Mouse (Mus musculus) MEL (cell line): ENCODE data around the gene Pfdn6. TPM values are rescaled to one million over a fixed set of nuclear protein-coding genes. Genes with fewer than 3 reads are reported as not detected.
A peak's percentile ranks its signal among the peaks of the same experiment; 100 is the strongest.

ENCODE experiments used
- DNase-seq: peaks from one replicate; pipeline ENCODE4 v3.0.0; 2011; ENCODE audit warnings: low read depth, low spot score
- H3K27ac ChIP-seq: 2 replicates; pipeline ENCODE4 v1.5.1; 2012; ENCODE audit warnings: low read depth, mild to moderate bottlenecking, control low read depth, low read length, moderate library complexity; ENCODE audit not compliant: control insufficient read depth
- H3K27me3 ChIP-seq, 2 experiments: fragments of 150-350 bp in 1 of 2; sonication (generic) in 1 of 2; 2 replicates each; pipeline ENCODE4 v1.6.1; 2012; ENCODE audit warnings: low read length in 2 of 2, mild to moderate bottlenecking in 2 of 2, improper control_type of control experiment in 1 of 2, moderate library complexity in 1 of 2; ENCODE audit not compliant: insufficient read depth in 2 of 2, control insufficient read depth in 1 of 2
- H3K36me3 ChIP-seq, 2 experiments: 2 replicates each; pipeline ENCODE4 v1.6.1; 2012 to 2014; ENCODE audit warnings: low read length in 2 of 2, improper control_type of control experiment in 1 of 2, inconsistent platforms in 1 of 2, mild to moderate bottlenecking in 1 of 2; ENCODE audit not compliant: insufficient read depth in 2 of 2, control insufficient read depth in 1 of 2
- H3K4me1 ChIP-seq, 2 experiments: fragments of 150-350 bp in 1 of 2; sonication (generic) in 1 of 2; 2 replicates each; pipeline ENCODE4 v1.6.1; 2012; ENCODE audit warnings: low read length in 2 of 2, improper control_type of control experiment in 1 of 2, mild to moderate bottlenecking in 1 of 2; ENCODE audit not compliant: insufficient read depth in 2 of 2, control insufficient read depth in 1 of 2
- H3K4me3 ChIP-seq, 2 experiments: fragments of 150-350 bp in 1 of 2; sonication (generic) in 1 of 2; 2 replicates each; pipeline ENCODE4 v1.5.1; 2012; ENCODE audit warnings: low read depth in 2 of 2, low read length in 2 of 2, mild to moderate bottlenecking in 2 of 2, moderate library complexity in 2 of 2, control low read depth in 1 of 2, improper control_type of control experiment in 1 of 2; ENCODE audit not compliant: control insufficient read depth in 1 of 2, insufficient read depth in 1 of 2
- H3K79me2 ChIP-seq: 2 replicates; pipeline ENCODE4 v1.6.1; 2012; ENCODE audit warnings: mild to moderate bottlenecking, low read length, moderate library complexity; ENCODE audit not compliant: control insufficient read depth, poor library complexity, insufficient read depth
- H3K9ac ChIP-seq: 2 replicates; pipeline ENCODE4 v1.6.1; 2012; ENCODE audit warnings: low read depth, mild to moderate bottlenecking, control low read depth, low read length, moderate library complexity; ENCODE audit not compliant: control insufficient read depth, poor library complexity, severe bottlenecking
- H3K9me3 ChIP-seq: fragments of 150-350 bp; sonication (generic); replicated peaks from 2 replicates; pipeline ENCODE4 v1.6.1; 2012; ENCODE audit warnings: mild to moderate bottlenecking, low read length, improper control_type of control experiment, moderate library complexity; ENCODE audit not compliant: insufficient read depth
- BHLHE40 ChIP-seq: IDR thresholded peaks from 2 replicates; pipeline ENCODE4 v1.6.1; 2012; ENCODE audit warnings: low read depth, mild to moderate bottlenecking, inconsistent platforms, low read length, improper control_type of control experiment, borderline replicate concordance
- CHD1 ChIP-seq: IDR thresholded peaks from 2 replicates; pipeline ENCODE4 v1.6.1; 2012; ENCODE audit warnings: low read depth, mild to moderate bottlenecking, inconsistent platforms, low read length, improper control_type of control experiment
- CHD2 ChIP-seq: IDR thresholded peaks from 2 replicates; pipeline ENCODE4 v1.6.1; 2011; ENCODE audit warnings: low read length, improper control_type of control experiment
- CTCF ChIP-seq, 3 experiments: IDR thresholded peaks in 2 of 3; conservative IDR thresholded peaks in 1 of 3; 2 replicates each; pipeline ENCODE4 v1.5.1; 2011 to 2012; ENCODE audit warnings: low read length in 3 of 3, low read depth in 2 of 3, mild to moderate bottlenecking in 2 of 3, improper control_type of control experiment in 1 of 3, inconsistent platforms in 1 of 3, mixed read lengths in 1 of 3, moderate library complexity in 1 of 3; ENCODE audit not compliant: control insufficient read depth in 1 of 3, insufficient read depth in 1 of 3, poor library complexity in 1 of 3, severe bottlenecking in 1 of 3
- ELF1 ChIP-seq: IDR thresholded peaks from 2 replicates; pipeline ENCODE4 v1.6.1; 2014; ENCODE audit warnings: low read depth, mild to moderate bottlenecking, inconsistent platforms, low read length, improper control_type of control experiment, moderate library complexity
- EP300 ChIP-seq, 2 experiments: IDR thresholded peaks; 2 replicates each; pipeline ENCODE4 v1.6.1; 2011; ENCODE audit warnings: improper control_type of control experiment in 2 of 2, low read length in 2 of 2, low read depth in 1 of 2, mild to moderate bottlenecking in 1 of 2
- ETS1 ChIP-seq: IDR thresholded peaks from 2 replicates; pipeline ENCODE4 v1.6.1; 2012; ENCODE audit warnings: low read depth, mild to moderate bottlenecking, inconsistent platforms, low read length, improper control_type of control experiment, moderate library complexity
- GABPA ChIP-seq: IDR thresholded peaks from 2 replicates; pipeline ENCODE4 v1.6.1; 2012; ENCODE audit warnings: low read depth, mild to moderate bottlenecking, inconsistent platforms, low read length, improper control_type of control experiment, moderate library complexity
- GATA1 ChIP-seq: IDR thresholded peaks from 2 replicates; pipeline ENCODE4 v1.6.1; 2011; ENCODE audit warnings: low read depth, low read length, improper control_type of control experiment
- HCFC1 ChIP-seq: IDR thresholded peaks from 2 replicates; pipeline ENCODE4 v1.6.1; 2012; ENCODE audit warnings: low read depth, mild to moderate bottlenecking, inconsistent platforms, low read length, improper control_type of control experiment, moderate library complexity
- JUND ChIP-seq: IDR thresholded peaks from 2 replicates; pipeline ENCODE4 v1.6.1; 2011; ENCODE audit warnings: low read depth, mild to moderate bottlenecking, improper control_type of control experiment, low read length
- KAT2A ChIP-seq: conservative IDR thresholded peaks from 2 replicates; pipeline ENCODE4 v1.6.1; 2012; ENCODE audit warnings: low read depth, low read length, improper control_type of control experiment, inconsistent platforms
- MAFK ChIP-seq: IDR thresholded peaks from 2 replicates; pipeline ENCODE4 v1.6.1; 2011; ENCODE audit warnings: low read depth, mild to moderate bottlenecking, low read length, improper control_type of control experiment, borderline replicate concordance
- MAX ChIP-seq: IDR thresholded peaks from 2 replicates; pipeline ENCODE4 v1.6.1; 2011; ENCODE audit warnings: low read length, improper control_type of control experiment
- MAZ ChIP-seq: IDR thresholded peaks from 2 replicates; pipeline ENCODE4 v1.6.1; 2012; ENCODE audit warnings: low read depth, mild to moderate bottlenecking, inconsistent platforms, low read length, improper control_type of control experiment
- MEF2A ChIP-seq: IDR thresholded peaks from 2 replicates; pipeline ENCODE4 v1.6.1; 2014; ENCODE audit warnings: low read depth, mild to moderate bottlenecking, inconsistent platforms, low read length, improper control_type of control experiment; ENCODE audit not compliant: poor library complexity, insufficient replicate concordance, severe bottlenecking; ENCODE audit errors: extremely low read depth
- MXI1 ChIP-seq: IDR thresholded peaks from 2 replicates; pipeline ENCODE4 v1.6.1; 2011; ENCODE audit warnings: mild to moderate bottlenecking, low read depth, low read length, improper control_type of control experiment
- MYB ChIP-seq: IDR thresholded peaks from 2 replicates; pipeline ENCODE4 v1.6.1; 2011; ENCODE audit warnings: mild to moderate bottlenecking, low read depth, low read length, improper control_type of control experiment
- NELFE ChIP-seq: IDR thresholded peaks from 2 replicates; pipeline ENCODE4 v1.6.1; 2011; ENCODE audit warnings: low read depth, low read length, improper control_type of control experiment
- NRF1 ChIP-seq: IDR thresholded peaks from 2 replicates; pipeline ENCODE4 v1.6.1; 2014; ENCODE audit warnings: low read depth, mild to moderate bottlenecking, inconsistent platforms, low read length, improper control_type of control experiment, moderate library complexity; ENCODE audit not compliant: poor library complexity, insufficient read depth, severe bottlenecking
- POLR2A ChIP-seq, 2 experiments: IDR thresholded peaks; 2 replicates each; pipeline ENCODE4 v1.6.1; 2011 to 2012; ENCODE audit warnings: low read length in 2 of 2, mild to moderate bottlenecking in 2 of 2, control low read depth in 1 of 2, improper control_type of control experiment in 1 of 2, low read depth in 1 of 2, moderate library complexity in 1 of 2; ENCODE audit not compliant: control insufficient read depth in 1 of 2, insufficient read depth in 1 of 2, poor library complexity in 1 of 2
- POLR2AphosphoS2 ChIP-seq: IDR thresholded peaks from 2 replicates; pipeline ENCODE4 v1.6.1; 2011; ENCODE audit warnings: low read length, improper control_type of control experiment
- POLR2AphosphoS5 ChIP-seq: IDR thresholded peaks from 2 replicates; pipeline ENCODE4 v1.6.1; 2012; ENCODE audit warnings: low read depth, borderline replicate concordance, mild to moderate bottlenecking, inconsistent platforms, low read length, moderate library complexity, mixed read lengths
- RAD21 ChIP-seq: IDR thresholded peaks from 2 replicates; pipeline ENCODE4 v1.6.1; 2011; ENCODE audit warnings: mild to moderate bottlenecking, low read depth, low read length, improper control_type of control experiment
- SIN3A ChIP-seq: IDR thresholded peaks from 2 replicates; pipeline ENCODE4 v1.6.1; 2012; ENCODE audit warnings: low read length, improper control_type of control experiment, inconsistent platforms
- SMC3 ChIP-seq: IDR thresholded peaks from 2 replicates; pipeline ENCODE4 v1.6.1; 2011; ENCODE audit warnings: low read depth, low read length, improper control_type of control experiment
- TAL1 ChIP-seq: IDR thresholded peaks from 2 replicates; pipeline ENCODE4 v1.6.1; 2012; ENCODE audit warnings: mild to moderate bottlenecking, inconsistent platforms, low read length, moderate library complexity, mixed read lengths
- TBP ChIP-seq: IDR thresholded peaks from 2 replicates; pipeline ENCODE4 v1.8.0; 2011; ENCODE audit warnings: low read depth, low read length, improper control_type of control experiment
- TCF12 ChIP-seq: IDR thresholded peaks from 2 replicates; pipeline ENCODE4 v1.6.1; 2014; ENCODE audit warnings: low read depth, mild to moderate bottlenecking, inconsistent platforms, low read length, improper control_type of control experiment, moderate library complexity
- UBTF ChIP-seq: IDR thresholded peaks from 2 replicates; pipeline ENCODE4 v1.6.1; 2012; ENCODE audit warnings: low read depth, mild to moderate bottlenecking, inconsistent platforms, low read length, improper control_type of control experiment, moderate library complexity, borderline replicate concordance; ENCODE audit not compliant: insufficient read depth
- USF1 ChIP-seq: IDR thresholded peaks from 2 replicates; pipeline ENCODE4 v1.6.1; 2014; ENCODE audit warnings: low read depth, mild to moderate bottlenecking, inconsistent platforms, low read length, improper control_type of control experiment, moderate library complexity
- USF2 ChIP-seq, 2 experiments: IDR thresholded peaks; 2 replicates each; pipeline ENCODE4 v1.6.1; 2011 to 2012; ENCODE audit warnings: improper control_type of control experiment in 2 of 2, low read length in 2 of 2, borderline replicate concordance in 1 of 2, inconsistent platforms in 1 of 2, low read depth in 1 of 2, mild to moderate bottlenecking in 1 of 2; ENCODE audit not compliant: insufficient read depth in 1 of 2
- ZC3H11A ChIP-seq: IDR thresholded peaks from 2 replicates; pipeline ENCODE4 v1.6.1; 2012; ENCODE audit warnings: low read depth, mild to moderate bottlenecking, inconsistent platforms, low read length, improper control_type of control experiment
- ZKSCAN1 ChIP-seq: IDR thresholded peaks from 2 replicates; pipeline ENCODE4 v1.6.1; 2012; ENCODE audit warnings: low read depth, mild to moderate bottlenecking, inconsistent platforms, low read length, improper control_type of control experiment, moderate library complexity
- polyA plus RNA-seq, 2 experiments: library from polyadenylated mRNA; stranded (reverse) in 1 of 2; unstranded in 1 of 2; fragments of >175 nt in 1 of 2; fragments of >200 nt in 1 of 2; gene quantifications; 2 replicates each; pipeline versions ENCODE4 v1.2.1 to v1.2.4; 2012; ENCODE audit warnings: low replicate concordance in 2 of 2, low read depth in 1 of 2; ENCODE audit not compliant: insufficient read length in 2 of 2, insufficient read depth in 1 of 2, missing spikeins in 1 of 2
- total RNA-seq: library from RNA; depleted of rRNA; stranded (reverse); fragments of 300-350 nt; gene quantifications from 2 replicates; pipeline ENCODE4 v1.2.3, GENCODE M21; 2012

The Pfdn6 gene
- total and polyA plus RNA-seq, 3 experiments, result 222 to 239 TPM; not detected in 1

DNA sequence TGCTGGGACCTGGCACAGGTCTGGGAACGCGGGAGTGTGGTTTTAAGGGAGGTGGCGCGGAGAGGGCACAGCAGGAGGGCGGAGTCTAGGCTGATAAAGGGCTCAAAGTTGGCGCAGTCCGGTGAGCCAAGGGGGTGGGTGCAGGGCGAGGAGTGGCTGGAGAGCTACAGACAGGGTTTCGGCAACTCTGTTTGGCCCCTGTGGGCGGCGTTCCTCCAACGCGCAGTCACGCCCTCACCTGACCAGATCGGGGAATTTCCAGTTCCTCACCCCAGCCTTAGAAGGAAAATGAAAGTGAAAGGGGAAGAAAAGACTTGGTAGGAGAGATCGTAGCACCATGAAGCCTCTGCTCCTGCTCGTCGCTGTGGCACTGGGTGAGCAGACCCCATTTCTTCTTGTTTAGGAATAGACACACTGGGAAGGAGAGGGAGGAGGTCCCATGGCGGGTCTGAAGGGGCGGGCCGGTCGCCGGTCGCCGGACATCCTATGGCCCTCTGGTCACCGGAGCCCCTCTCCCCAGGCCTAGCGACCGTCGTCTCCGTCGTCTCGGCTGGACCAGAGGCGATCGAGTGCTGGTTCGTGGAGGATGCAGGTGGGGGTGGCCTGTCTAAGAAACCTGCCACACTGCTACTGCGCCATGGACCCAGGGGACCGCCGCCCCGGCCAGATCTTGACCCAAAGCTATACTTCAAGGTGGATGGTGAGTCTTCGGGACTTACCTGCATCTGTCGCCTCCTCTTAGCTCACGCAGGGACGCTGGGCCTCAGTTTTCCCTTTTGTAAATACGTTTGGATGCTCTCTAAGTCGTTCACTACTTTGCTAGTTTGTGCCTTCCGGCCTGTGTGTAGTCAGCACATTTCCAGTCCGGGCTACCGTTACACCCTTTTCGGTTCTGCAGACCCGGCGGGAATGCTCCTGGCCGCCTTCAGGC lies 20.5 kb downstream of the Pfdn6 start:
- Histone ChIP-seq H3K79me2 (peaks cover 8% of the 10 kb centered on the region), H3K9ac (peak overlapping the region; percentile 73), H3K4me3 (peak overlapping the region; percentile 77 to 81), H3K27me3 (no peaks in the 10 kb centered on the region), H3K9me3 (no peaks in the 10 kb centered on the region), H3K36me3 (peaks cover 0 to 13% of the 10 kb centered on the region in 2 experiments; a peak in 3 of 4 replicates), H3K4me1 (peaks cover 5 to 29% of the 10 kb centered on the region in 2 experiments), H3K27ac (peak overlapping the region; percentile 66)
- peak; percentile 91 for DNase-seq
- TF ChIP-seq MEF2A, result no peak
- peak; percentile 17; the same call in 1 of the 2 replicates for TF ChIP-seq SMC3
- peak; percentile 68 for TF ChIP-seq HCFC1
- TF ChIP-seq GABPA, result no peak
- TF ChIP-seq MAFK, result no peak
- TF ChIP-seq ETS1, result peak; percentile 95
- TF ChIP-seq ZC3H11A, result no peak; the same call in 1 of the 2 replicates
- peak; percentile 50; the same call in 1 of the 2 replicates for TF ChIP-seq MAX
- TF ChIP-seq TCF12, result peak; percentile 54
- no peak for TF ChIP-seq TAL1
- peak; percentile 76; the same call in 1 of the 2 replicates for TF ChIP-seq BHLHE40
- TF ChIP-seq SIN3A, result peak; percentile 90
- TF ChIP-seq ELF1, result 0 out of 2 replicates have a peak, but pooled peaks have one; percentile 13
- TF ChIP-seq CTCF (IDR thresholded peaks at IDR 0.05 in 2 of 3, conservative IDR thresholded peaks at IDR 0.05 in 1 of 3; ENCODE audit: control insufficient read depth in 1 of 3, insufficient read depth in 1 of 3, low read depth in 2 of 3, low read length in 3 of 3, poor library complexity in 1 of 3, severe bottlenecking in 1 of 3), result peak in 2 of 3 experiments; percentile 45 to 58; a peak in 4 of 6 replicates
- no peak for TF ChIP-seq KAT2A
- TF ChIP-seq GATA1, result no peak
- peak; percentile 85 for TF ChIP-seq MXI1
- TF ChIP-seq USF1, result peak; percentile 69
- peak in 1 of 2 experiments; percentile 45; a peak in 2 of 4 replicates for TF ChIP-seq POLR2A (IDR thresholded peaks at IDR 0.05; ENCODE audit: control insufficient read depth in 1 of 2, insufficient read depth in 1 of 2, low read depth in 1 of 2, low read length in 2 of 2, poor library complexity in 1 of 2)
- TF ChIP-seq NELFE, result peak; percentile 38; the same call in 1 of the 2 replicates
- TF ChIP-seq NRF1, result no peak
- TF ChIP-seq POLR2AphosphoS5, result no peak
- TF ChIP-seq TBP, result 0 out of 2 replicates have a peak, but pooled peaks have one; percentile 13
- no peak for TF ChIP-seq MYB
- no peak; a peak in 1 of 4 replicates for TF ChIP-seq EP300 (IDR thresholded peaks at IDR 0.05; ENCODE audit: low read depth in 1 of 2, low read length in 2 of 2)
- 0 out of 2 replicates have a peak, but pooled peaks have one; percentile 8 for TF ChIP-seq CHD2
- TF ChIP-seq JUND, result no peak
- no peak for TF ChIP-seq UBTF
- TF ChIP-seq ZKSCAN1, result no peak
- TF ChIP-seq POLR2AphosphoS2, result peak; percentile 56; the same call in 1 of the 2 replicates
- no peak for TF ChIP-seq CHD1
- TF ChIP-seq USF2 (IDR thresholded peaks at IDR 0.05; ENCODE audit: borderline replicate concordance in 1 of 2, insufficient read depth in 1 of 2, low read depth in 1 of 2, low read length in 2 of 2), result no peak
- no peak; the same call in 1 of the 2 replicates for TF ChIP-seq MAZ
- no peak; the same call in 1 of the 2 replicates for TF ChIP-seq RAD21
